Mouse (Mus musculus): ENCODE results near the gene Flcn.
A peak's percentile ranks its signal among the peaks of the same experiment; 100 is the strongest.
"Not testable (repeated sequence)": the region's sequence is repeated elsewhere in the genome, so short reads cannot be mapped to it uniquely, and the experiment has no call there.

Flcn gene

GRCm38 (mm10) chr11:59809670-59810474, at the start of gene Flcn:
Flcn (minus strand) TSS chr11:59810016.
- peak; percentile 61 to 86 for DNase-seq (ENCODE audit: low spot score in 2 of 2)

- DNase-seq (ENCODE audit: low spot score in 2 of 2), result no peak
These were observed 43.0 kb upstream of the Flcn start for GRCm38 (mm10) chr11:59852865-59853264.

GRCm38 (mm10) chr11:59847891-59848884, 38.4 kb upstream of the Flcn start:
- DNase-seq (ENCODE audit: low spot score in 2 of 2), result peak in 1 of 2 experiments; percentile 60

- DNase-seq (ENCODE audit: low spot score in 2 of 2), result peak in 1 of 2 experiments; percentile 22
These were observed 37.3 kb upstream of the Flcn start for GRCm38 (mm10) chr11:59847131-59847530.

- no peak for DNase-seq (ENCODE audit: low spot score in 2 of 2)
These were observed 36.5 kb upstream of the Flcn start for GRCm38 (mm10) chr11:59846311-59846710.

- DNase-seq (ENCODE audit: low spot score in 2 of 2), result peak; percentile 90 to 95
These were observed 29.8 kb upstream of the Flcn start, which contains the start of gene Cops3 for GRCm38 (mm10) chr11:59839459-59840126. Cops3 (minus strand) TSS chr11:59839838.

- peak; percentile 79 to 93 for DNase-seq (ENCODE audit: low spot score in 2 of 2)
These were observed 29.2 kb upstream of the Flcn start, which contains the start of gene Nt5m for GRCm38 (mm10) chr11:59839008-59839458. Nt5m (plus strand) TSS chr11:59839447.

GRCm38 (mm10) chr11:59838426-59838825, 28.6 kb upstream of the Flcn start:
- no peak for DNase-seq (ENCODE audit: low spot score in 2 of 2)

GRCm38 (mm10) chr11:59837789-59838188, 28.0 kb upstream of the Flcn start:
- DNase-seq (ENCODE audit: low spot score in 2 of 2), result not testable (repeated sequence)

- no peak for DNase-seq (ENCODE audit: low spot score in 2 of 2)
These were observed 11.8 kb upstream of the Flcn start for GRCm38 (mm10) chr11:59821625-59822024.

GRCm38 (mm10) chr11:59817916-59818315, 8.1 kb upstream of the Flcn start:
- DNase-seq (ENCODE audit: low spot score in 2 of 2), result no peak

GRCm38 (mm10) chr11:59815482-59816065, 5.8 kb upstream of the Flcn start:
- DNase-seq (ENCODE audit: low spot score in 2 of 2), result no peak

- no peak for DNase-seq (ENCODE audit: low spot score in 2 of 2)
These were observed 5.1 kb upstream of the Flcn start for GRCm38 (mm10) chr11:59814936-59815335.

GRCm38 (mm10) chr11:59814311-59814710, 4.5 kb upstream of the Flcn start:
- no peak for DNase-seq (ENCODE audit: low spot score in 2 of 2)

- DNase-seq (ENCODE audit: low spot score in 2 of 2), result no peak
These were observed 3.5 kb upstream of the Flcn start for GRCm38 (mm10) chr11:59813276-59813675.

GRCm38 (mm10) chr11:59811211-59811610, 1.4 kb upstream of the Flcn start:
- no peak for DNase-seq (ENCODE audit: low spot score in 2 of 2)

- DNase-seq (ENCODE audit: low spot score in 2 of 2), result no peak
These were observed 803 bp upstream of the Flcn start for GRCm38 (mm10) chr11:59810480-59811158.

GRCm38 (mm10) chr11:59809071-59809669, 646 bp downstream of the Flcn start:
- DNase-seq (ENCODE audit: low spot score in 2 of 2), result no peak

GRCm38 (mm10) chr11:59808170-59808960, 1.5 kb downstream of the Flcn start:
- DNase-seq (ENCODE audit: low spot score in 2 of 2), result no peak
